Mouse (Mus musculus) CD4-positive helper T cell, adult 2 months (primary cell): ENCODE measurements around the gene Slc37a1.
A peak's percentile ranks its signal among the peaks of the same experiment; 100 is the strongest.
"Not testable (repeated sequence)": the region's sequence is repeated elsewhere in the genome, so short reads cannot be mapped to it uniquely, and the experiment has no call there.

ENCODE experiments used
- DNase-seq: peaks from one replicate; pipeline ENCODE4 v3.0.0-alpha.2; 2012; ENCODE audit warnings: low read depth, missing footprints, low spot score

Slc37a1 gene

DNA sequence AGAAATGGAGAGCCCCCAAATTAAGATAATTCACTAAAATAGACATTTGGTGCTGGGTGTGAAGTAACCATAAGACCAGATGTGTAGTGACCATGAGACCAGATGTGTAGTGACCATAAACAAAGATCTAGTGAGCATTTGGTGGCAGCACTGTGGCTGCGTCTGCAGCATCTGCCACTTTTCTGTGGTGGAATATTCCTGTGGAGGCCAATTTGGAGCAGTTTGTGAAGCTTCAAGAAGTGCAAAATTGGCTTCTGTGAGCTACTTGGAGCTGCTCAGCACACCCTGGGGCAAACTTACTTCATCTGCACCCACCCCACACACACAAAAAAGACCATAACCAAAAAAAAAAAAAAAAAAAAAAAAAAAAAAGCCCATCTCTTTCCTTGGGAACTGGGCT lies 18.6 kb upstream of the Slc37a1 start:
- no peak for DNase-seq

DNA sequence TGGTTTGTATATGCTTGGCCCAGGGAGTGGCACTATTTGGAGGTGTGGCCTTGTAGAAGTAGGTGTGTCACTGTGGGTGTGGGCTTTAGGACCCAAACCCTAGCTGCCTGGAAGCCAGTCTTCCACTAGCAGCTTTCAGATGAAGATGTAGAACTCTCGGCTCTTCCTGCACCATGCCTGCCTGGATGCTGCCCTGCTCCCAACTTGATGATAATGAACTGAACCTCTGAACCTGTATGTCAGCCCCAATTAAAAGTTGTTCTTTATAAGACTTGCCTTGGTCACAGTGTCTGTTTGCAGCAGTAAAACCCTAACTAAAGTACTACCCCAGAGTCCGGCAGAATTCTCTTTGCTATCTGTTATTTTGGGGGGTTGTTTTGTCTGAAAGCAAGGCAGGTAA lies 16.8 kb upstream of the Slc37a1 start:
- DNase-seq, result no peak

DNA sequence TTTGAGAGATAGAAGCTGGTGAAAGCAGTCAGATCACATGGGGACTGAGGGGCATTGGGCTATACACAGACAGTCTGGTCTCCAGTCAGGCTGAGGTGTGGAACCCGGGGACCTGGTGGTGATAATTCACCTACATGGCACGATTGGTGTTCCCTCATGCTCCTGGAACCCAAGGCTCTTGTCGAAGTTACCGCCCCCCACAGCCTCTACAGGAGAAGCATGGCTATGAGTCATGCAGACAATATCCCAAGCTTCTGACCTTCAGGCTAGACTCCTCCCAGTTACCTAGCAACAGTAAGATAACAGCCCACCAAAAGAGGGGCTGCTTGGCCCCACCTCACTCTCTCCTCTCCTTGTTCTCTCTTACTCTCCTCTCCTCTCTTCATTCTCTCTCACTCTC lies 16.3 kb upstream of the Slc37a1 start:
- no peak for DNase-seq

DNA sequence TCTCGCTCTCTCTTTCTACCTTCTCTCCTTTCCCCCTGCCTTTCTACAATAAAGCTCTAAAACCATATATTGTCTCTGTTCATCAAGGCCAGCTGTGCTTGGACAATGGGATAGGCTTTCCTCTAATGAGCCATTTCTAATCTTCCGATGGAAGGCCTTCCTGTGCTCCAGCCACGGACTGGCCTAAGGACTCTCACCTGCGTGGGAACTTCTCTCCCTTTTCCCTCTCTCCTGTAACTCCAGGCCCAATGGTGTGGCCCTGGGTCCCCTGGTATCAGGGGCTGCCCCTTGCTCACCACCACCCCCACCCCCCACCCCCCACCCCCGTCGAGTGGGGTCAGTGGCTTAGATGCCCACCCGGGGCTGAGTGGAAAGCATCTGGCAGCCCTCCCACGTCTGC lies 15.9 kb upstream of the Slc37a1 start:
- DNase-seq, result not testable (repeated sequence)

DNA sequence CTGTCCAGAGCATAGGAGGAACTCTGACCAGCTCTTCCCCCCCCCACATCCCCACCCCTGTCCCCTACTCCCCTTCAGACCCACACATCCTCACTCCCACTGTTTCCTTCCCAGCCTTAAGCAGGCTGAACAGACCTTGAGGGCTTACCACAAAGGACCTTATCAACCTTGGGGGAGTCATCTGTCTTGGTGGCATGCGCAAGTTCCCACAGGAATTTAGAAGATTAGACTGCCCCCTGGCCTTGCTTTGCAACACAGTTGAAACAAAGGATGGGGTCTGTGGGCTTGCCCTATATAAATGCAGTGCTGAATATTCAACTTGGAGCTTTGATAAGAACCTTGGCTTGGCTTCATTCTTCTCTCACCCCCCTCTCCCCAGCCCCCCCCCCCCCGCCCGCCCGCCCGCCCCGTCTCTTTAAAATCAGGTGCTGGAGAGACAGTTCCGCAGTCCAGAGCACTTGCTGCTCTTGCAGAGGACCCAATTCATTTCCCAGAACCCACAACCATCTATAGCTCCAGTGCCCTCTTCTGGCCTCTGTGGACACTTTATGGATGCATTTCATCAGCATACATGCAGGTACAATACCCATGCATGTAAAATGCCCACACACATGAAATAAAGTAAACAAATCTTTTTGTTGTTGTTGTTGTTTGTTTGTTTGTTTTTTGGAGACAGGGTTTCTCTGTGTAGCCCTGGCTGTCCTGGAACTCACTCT lies 15.3 kb upstream of the Slc37a1 start:
- DNase-seq, result no peak

DNA sequence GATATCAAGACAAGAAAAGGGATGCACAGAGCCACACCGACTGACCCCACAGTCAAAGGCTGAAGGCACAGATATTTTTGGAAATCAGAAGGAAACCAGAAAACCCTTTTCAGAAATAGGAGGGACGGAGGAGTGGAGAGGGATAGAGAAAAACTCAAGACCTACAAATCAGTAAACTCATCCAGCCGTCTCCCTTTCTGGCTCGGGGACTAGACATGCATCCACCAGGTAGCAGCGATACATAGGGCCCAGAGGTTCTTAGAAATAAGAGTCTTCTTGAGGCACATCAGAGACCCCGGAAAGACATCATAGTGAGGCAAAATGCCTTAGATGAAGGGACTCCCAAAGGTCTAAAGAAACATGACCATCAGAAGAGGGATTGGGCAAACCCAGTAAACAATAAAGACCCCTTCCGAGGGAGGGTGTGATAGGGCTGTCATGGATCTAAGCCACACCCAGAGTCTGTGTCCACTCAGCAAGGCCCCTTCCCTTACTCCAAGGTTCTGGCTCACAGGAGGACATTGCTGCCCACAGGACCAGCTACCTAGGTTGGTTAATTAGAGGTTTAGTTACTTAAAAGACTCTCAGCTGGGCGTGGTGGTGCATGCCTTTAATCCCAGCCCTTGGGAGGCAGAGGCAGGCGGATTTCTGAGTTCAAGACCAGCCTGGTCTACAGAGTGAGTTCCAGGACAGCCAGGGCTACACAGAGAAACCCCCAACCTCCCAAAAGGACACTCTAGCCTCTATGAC lies 14.0 kb upstream of the Slc37a1 start:
- no peak for DNase-seq

DNA sequence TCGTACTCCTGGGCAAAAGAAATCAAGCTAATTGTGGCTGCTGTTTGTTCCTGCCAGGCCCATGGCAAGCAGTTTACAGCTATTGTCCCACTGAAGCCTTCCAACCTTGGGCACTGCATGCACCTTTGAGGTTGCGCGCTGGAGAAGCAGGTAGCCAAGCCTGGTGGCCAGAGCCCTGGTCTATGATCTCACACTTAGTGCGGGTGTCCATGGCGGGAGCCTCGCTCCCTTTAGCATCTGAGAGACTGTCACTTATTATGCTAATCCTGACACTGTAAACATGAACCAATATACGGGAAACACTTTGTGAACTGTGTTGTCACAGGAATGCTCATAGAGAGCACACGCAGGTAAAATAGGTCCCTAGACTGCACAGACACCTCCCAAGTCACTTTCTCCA lies 13.0 kb upstream of the Slc37a1 start:
- DNase-seq, result no peak

DNA sequence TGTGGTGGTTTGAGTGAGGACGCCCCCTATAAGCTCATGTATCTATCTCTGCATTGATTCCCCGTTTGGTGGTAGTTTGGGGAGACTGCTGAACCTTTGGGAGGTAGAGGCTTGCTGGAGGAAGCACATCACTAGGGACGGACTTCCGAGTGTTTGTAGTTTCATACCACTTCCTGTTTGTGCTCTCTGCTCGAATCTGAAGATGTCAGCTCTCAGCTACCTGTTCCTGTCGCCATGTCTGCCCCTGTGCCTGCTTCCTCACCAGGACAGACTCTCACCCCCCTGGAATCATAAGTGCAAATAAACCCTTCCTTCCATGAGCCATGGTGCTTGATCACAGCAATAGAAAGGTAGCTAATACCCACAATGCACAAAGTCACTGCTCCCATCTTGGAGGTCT lies 11.4 kb upstream of the Slc37a1 start:
- DNase-seq, result peak; percentile 49

DNA sequence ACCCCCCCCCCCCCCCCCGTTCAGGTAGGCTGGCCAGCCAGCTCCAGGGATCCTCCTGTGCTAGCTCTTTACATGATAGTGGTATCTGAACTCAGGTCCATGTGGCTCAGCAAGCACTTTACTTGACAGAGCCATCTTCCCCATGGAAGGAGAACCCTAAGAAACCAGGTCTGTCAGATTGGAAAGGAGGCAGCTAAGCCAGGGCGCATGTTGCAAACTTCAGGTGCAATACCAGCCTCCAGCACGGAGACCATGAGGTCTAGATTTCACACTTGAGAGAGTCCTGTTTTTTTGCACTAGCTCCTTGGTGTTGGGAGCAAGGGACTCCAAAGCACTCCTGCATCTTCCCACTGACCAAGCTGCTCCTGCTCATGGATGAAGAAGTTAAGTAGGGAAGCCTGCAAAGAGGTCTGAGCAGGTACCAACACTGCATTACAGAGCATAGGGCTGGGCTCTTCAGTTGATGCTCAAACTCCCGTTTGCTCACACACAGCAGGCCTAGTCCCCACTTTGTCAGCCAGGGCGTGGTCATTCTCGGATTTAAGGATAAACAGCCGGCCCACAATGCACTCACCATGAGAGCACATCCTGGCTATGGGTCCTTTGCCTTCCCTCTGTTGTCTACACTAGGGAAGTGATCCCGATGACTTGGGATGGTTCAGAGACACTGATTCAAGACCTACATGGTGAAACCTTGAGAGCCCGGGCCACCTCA lies 10.2 kb upstream of the Slc37a1 start:
- DNase-seq, result no peak

DNA sequence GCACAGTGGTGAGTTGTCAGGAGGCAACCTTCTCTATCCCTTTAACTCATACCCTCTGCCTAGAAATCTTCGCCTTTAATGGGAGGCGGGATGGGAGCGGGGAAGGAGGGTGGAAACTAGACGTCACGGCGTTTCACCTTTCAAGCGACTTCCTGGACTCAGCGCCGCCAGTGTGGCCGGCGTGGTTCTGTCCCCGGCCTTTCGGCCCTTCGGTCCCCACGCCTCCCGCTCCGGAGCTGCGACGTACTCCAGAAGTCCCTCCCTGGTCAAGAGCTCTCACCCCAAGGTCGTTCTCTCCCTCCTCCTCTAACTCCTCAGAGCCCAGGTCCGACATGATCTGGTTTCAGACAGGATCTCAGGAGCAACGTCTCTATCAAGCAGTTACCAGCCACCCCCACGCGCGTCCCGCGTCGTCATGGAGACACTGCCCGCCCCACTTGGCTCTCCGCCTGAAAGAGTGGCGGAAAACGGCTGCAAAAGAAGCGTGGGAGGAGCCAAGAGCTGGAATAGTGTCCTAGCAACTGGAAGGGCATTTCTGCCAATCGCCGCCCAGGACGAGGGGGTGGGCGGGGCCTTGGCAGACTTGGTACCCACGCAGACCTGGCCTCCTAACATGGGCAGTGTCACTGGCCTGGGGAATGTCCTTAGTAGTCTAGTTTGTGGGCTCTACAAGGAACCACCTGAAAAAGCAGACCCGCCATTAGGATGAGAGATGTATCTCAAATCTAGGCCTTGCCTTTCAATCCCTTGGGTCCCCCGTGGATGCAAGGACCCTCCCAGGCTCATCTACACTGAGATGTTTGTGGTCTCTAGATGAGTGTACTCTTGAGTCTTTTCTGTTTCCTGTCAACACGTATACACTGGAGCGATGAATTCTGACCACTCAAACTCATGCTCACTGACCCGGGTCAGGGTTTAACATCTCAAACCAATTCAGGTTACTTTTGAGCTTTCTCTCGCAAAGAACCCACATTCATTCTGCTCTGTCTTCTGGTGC lies 9.4 kb upstream of the Slc37a1 start, which contains the start of gene Rsph1:
Rsph1 (minus strand) TSS at position 462 of the 997 bp plus-strand sequence.
- peak; percentile 90 for DNase-seq

DNA sequence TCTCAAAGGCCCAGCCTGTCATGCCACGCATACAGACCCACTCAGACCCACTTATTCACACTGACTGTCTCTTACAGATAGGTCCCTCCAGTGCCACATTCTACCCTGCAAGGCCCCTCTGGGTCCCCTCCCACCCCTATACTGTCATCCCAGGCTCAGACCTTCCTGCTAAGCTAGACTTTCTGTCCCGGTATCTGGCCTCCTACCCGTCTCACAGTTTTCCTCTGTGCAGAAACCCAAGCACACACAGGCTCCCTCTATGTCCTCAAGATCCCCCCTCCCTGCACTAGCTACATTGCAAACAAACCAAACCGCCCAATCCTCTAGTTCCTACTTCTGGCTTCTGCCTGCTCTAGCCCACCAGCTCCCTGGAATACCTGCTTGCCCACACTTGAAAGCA lies 8.7 kb upstream of the Slc37a1 start:
- DNase-seq, result no peak

DNA sequence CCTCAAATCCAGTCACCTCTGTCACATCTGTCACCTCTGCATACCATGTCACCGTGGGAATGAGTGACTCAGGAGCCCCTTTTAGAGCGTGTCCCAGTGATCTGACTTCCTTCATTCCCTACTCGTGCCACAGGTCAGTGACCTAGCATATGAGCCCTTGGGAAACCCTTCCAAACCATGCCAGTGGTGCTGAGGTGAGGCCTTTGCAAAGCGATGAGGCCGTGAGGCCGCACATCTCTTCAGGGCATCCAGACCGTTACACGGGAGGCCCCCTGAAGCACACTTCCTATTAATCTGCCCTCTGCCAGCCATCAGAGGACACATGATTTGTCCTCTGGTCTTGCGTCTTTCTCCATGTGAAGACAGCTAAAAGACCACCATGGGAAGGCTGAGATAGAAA lies 7.1 kb upstream of the Slc37a1 start:
- DNase-seq, result no peak

DNA sequence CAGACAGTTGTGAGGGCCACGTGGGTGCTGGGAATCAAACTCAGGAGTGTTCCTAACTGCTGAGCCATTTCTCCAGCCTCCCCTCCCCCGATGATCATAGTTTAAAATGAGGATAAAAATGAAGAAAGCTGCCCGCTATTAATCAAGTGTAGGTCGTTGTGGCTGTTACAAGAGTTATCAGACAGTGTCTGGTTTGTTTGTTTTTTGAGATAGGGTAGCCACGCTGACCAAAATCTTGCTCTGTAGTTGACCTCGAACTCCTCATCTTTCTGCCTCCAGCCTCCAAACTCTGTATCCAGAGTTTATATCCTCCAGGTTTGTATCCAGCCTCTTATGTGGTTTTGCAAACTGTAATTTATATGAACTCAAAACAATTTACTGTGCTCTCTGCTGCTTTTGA lies 6.3 kb upstream of the Slc37a1 start:
- DNase-seq, result no peak

DNA sequence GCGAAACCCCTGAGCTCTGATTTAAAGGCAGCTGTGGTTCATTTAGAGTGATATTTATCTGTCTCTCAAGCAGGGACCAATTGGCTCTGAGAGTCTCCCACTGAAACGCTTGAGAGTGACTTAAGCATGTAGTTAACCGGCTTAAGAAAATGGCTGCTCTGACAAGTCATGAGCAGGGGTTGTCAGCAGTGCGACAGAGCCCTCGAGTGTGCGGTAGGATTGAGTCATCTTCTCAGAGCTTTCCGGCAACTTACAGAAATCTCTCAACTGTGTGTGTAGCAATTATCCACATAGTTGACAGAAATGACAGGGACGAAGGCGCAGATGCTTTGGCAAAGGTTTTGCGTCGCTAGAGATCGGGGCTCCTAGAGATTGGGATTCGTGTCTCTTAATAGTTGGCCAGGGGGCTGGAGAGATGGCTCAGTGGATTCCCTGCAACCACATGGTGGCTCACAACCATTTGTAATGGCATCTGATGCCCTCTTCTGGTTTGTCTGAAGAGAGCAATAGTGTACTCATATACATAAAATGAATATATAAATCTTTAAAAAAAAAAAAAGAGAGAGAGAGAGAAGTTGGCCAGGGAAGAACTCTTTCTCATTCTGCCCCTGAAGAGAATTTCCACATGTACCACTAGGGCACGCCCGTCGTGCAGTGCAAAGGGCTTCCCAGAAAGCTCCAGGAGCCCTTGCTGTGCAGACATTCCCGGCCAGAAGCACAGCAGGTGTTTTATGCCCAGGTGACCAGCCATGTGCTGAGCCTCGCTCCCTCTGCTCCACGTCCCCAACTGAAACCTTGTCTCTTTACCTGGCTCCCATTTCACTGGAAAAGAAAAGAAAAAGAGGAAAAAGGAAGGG lies 4.5 kb upstream of the Slc37a1 start:
- no peak for DNase-seq

DNA sequence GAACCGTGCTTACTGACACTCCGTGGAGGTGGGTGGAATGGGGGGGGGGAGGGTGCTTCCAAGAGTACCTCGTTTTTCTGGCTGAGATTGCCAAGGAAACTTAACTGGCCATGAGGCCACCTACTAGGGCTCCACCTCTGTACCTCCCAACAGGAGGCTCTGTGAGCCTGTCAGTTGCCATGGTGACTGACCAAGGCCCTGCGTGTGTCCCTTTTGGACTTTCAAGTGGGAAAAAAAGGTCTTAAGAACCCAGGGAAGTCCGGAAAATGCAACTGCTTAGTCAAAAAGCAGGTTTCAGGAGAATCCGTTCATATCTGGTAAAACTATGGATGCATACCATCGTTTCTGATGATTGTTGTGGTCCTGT lies 3.9 kb upstream of the Slc37a1 start:
- DNase-seq, result no peak

DNA sequence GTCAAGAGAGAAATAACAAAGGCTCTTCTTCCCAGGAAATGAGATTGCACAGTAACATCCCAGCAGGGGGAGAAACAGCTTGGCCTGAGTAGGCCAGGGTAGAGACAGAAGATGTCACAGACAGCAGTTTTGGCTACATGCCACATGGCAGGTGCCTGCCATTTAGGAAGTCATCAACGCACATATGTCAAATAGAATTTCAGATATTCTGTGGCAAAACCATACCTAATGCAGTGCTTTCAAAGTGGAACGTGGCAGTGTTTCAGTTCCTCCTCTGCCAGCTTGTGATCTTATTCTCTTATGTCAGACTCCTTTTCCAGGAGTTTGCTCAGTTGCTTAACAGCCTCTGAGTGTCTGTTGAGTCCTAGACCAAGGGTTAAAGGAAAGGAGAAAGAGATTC lies 725 bp upstream of the Slc37a1 start:
- DNase-seq, result no peak

DNA sequence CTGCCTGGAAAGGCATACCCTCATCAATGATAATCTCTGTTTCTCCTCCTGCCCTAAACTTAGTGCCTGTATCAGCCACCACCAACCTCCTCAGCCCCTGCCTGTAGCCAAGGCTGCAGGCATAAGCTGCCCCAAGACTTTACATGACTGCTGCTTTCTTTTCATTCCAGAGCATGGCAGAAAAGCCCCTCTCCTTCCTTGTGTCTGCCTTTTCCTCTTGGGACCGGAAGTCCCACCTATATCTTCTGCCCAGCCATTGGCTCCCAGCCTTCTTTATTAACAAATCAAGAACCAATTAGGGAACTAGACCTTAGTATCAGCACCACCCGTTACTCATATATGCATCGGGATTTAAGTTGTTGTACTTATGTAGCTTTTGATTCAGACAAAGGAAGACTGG lies 624 bp downstream of the Slc37a1 start:
- DNase-seq, result no peak

DNA sequence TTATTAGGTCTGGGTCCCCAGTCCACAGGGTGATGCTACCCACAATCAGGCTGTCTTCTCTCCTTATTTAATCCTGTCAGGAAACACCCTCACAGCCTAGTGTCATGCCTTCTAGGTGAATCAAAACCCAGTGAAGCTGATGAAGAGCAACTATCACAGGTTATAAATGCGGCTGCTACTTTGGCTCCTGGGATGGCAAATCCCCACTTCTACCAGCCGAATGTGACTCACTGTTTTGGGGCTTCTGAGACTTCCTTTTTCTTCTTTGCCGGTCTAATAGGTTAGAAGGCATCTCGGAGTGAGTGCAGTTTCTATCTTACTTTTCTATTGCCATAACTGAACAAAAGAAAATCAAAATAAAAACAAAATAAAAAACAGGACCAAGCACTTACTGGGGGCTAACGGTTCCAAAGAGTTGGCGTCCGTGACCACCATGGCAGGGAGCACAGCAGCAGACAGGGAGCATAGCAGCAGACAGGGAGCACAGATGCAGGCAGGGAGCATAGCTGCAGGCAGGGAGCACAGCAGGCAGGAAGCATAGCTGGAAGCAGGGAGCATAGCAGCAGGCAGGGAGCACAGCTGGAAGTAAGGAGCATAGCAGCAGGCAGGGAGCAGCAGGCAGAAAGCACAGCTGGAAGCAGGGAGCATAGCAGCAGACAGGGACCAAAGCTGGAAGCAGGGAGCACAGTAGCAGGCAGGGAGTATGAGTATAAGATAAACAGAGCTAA lies 2.6 kb downstream of the Slc37a1 start:
- DNase-seq, result no peak

DNA sequence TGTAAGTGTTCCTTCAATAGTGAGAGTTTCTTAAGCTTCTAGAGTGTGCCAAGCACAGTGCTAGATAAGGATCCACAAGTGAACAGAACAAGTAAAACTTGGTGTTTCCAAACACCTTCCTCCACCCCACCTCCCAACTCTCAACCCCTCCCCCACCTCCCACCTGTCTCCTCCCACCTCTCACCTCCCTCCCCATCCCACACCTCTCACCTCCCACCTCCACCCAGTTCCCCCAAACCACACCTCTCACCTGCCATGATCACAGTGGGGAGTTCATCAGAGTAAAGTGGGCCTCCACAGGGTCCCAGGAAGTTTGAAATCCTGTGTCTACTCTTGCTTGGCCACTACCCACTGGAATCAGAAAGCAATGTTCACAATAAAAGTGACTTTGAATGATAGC lies 3.7 kb downstream of the Slc37a1 start:
- DNase-seq, result no peak

DNA sequence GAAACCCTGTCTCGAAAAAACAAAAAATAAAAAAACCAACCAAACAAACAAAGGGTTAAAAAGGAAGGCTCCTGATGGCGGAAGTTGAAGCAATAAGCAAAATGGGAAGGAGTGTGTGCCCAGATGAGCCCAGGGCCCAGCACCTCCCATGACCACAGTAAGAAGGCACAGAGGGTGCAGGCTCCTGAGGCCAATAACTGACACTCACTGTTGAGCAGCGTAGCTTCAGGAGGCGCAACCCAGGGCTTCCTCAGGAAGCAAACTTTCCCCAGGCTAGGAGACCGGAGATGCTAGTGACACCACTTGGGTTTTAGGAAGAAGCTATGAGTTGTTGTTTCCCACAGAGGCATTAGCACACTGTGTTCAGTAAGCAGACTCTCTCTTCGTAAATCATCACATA lies 4.3 kb downstream of the Slc37a1 start:
- no peak for DNase-seq
